Mouse (Mus musculus) heart, postnatal 25 days (tissue): ENCODE data around the gene Ccdc22. TPM values are rescaled to one million over a fixed set of nuclear protein-coding genes. Genes with fewer than 3 reads are reported as not detected.

Experiments
- DNase-seq: peaks from one replicate; pipeline ENCODE4 v3.0.0; 2022; ENCODE audit warnings: low spot score
- intact Hi-C: fragments of 180-260 bp; cut with DNase I; formaldehyde crosslinking; loops from one replicate; pipeline ENCODE4 v1.15.1; 2025
- total RNA-seq, 2 experiments: library from RNA; stranded (reverse); gene quantifications; 2 replicates each; pipeline ENCODE4 v1.2.3; 2021

The Ccdc22 gene
- total RNA-seq: 10 to 100 TPM; 11.6 to 11.9 TPM

- intact Hi-C loops: loop anchor here (5.0 to 10.0 kb wide), 3 partner anchors 37 to 340 kb away; partner anchors contain the start of genes Gpkow and Hdac6
- DNase-seq: peak; percentile 66
Observed at GRCm38 (mm10) chrX:7604879-7605574, at the start of gene Ccdc22. Gene Ccdc22, minus strand, starts transcription at chrX:7605517.

GRCm38 (mm10) chrX:7648671-7649304 lies 43.5 kb upstream of the Ccdc22 start:
- intact Hi-C loops: loop anchor here (1.0 to 5.0 kb wide), 3 partner anchors 34 to 76 kb away; partner anchors contain the start of genes Foxp3, Magix and Ppp1r3f

DNA sequence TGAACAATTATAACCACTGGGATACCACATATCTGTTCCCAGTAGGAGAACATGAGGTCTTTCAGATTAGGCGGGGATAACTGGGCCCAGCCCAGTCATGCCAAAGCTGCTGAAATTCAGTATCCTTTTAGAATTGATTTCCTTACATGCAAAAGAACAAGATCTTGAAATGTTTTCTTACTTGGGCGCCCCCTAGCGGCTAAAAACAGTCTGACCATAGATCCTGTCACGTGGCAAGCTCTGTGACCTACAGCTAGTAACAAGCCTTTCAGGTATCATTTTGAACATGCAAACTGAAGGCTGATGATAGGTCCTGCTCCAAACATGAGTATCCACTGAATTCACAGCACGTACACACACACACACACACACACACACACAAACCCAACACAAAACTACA lies 40.0 kb upstream of the Ccdc22 start:
- no peak for DNase-seq
- intact Hi-C loops: loop anchor here (2.0 to 5.0 kb wide), 3 partner anchors 37 to 223 kb away; partner anchors contain the start of genes Foxp3, Magix and Ppp1r3f

More at GRCm38 (mm10) chrX:7648671-7649304, 43.5 kb upstream of the Ccdc22 start:
- peak; percentile 77 for DNase-seq

DNA sequence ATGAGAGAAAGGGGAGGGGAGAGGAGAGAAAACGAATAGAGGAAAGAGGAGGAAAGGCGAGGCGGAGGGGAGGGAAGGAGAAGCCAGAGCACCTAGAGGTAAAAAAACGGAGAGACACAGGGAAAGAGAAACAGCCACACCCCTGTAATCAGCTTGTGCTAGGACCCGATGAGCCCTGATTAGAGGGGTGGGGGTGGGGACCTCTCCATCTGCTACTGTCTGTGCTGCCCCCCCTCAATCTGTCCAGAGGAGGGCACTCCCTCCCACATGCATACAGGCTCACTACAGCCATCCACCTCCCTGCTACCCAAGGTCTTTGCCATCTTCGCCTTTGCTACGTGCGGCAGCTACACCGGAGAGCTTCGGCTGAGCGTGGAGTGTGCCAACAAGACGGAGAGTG lies 35.5 kb upstream of the Ccdc22 start:
- intact Hi-C loops: loop anchor here (5.0 kb wide), 2 partner anchors 33 to 168 kb away; partner anchors contain the start of genes Cacna1f and Ccdc22
- no peak for DNase-seq

- intact Hi-C loops: loop anchor here (5.0 kb wide), 2 partner anchors 32 to 167 kb away; partner anchors contain the start of genes Cacna1f and Ccdc22
- DNase-seq: no peak
Observed at GRCm38 (mm10) chrX:7639536-7640325, 34.4 kb upstream of the Ccdc22 start.

GRCm38 (mm10) chrX:7638401-7639091 lies 33.2 kb upstream of the Ccdc22 start, which contains the start of gene Syp:
Gene Syp, plus strand, starts transcription at chrX:7638471.
- no peak for DNase-seq
- intact Hi-C loops: no loop called here

DNA sequence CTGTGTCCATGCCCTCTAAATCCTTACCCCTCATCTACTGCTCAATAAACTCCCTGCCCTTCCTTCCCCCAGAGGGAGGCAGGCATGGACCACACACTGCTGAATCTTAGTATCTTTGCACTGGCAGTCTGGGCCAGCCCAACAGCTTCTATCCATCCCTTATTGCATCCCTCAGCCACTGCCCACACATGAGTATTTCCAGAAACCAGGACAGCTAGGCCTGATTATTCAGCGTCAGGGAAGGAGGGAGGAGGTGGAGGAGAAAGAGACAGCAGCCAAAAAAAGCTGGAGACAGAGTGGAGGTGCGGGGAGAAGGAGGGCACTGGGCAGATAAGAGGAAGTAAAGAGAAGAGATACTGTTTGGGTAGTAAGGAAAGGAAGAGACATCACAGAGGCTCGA lies 29.8 kb upstream of the Ccdc22 start:
- intact Hi-C loops: no loop called here
- no peak for DNase-seq

- DNase-seq: no peak
- intact Hi-C loops: no loop called here
Observed at GRCm38 (mm10) chrX:7632560-7632959, 27.2 kb upstream of the Ccdc22 start.

DNA sequence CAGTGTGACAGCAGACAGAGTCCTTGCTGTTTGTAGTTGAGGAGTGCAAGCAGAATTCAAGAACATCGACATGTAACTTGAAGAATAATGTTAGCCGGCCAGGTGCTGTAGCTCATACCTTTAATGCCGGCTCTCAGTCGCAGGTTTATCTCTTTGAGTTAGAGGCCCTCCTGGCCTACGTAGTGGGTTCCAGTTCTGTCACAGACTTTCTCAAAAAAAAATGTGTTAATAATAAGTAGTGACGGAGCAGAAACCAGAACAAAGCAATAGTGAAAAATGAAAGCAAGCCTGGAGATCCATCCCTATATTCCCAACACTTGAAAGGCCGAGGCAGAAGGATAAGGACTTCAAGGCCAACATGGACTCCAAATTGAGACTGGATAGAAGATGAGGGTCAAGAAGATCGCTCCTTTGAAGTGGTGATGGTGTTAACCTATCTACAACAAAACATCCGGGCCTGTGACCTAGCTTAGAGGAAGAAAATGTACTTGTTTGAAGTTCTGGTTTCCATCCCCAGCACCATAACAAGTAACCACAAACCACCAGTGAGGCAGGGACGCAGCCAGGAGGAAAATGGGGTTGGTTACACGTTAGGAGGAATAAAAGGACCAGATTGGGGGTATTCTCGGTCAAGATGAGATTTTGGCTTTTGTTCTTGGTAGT lies 12.7 kb upstream of the Ccdc22 start:
- no peak for DNase-seq
- intact Hi-C loops: no loop called here

DNA sequence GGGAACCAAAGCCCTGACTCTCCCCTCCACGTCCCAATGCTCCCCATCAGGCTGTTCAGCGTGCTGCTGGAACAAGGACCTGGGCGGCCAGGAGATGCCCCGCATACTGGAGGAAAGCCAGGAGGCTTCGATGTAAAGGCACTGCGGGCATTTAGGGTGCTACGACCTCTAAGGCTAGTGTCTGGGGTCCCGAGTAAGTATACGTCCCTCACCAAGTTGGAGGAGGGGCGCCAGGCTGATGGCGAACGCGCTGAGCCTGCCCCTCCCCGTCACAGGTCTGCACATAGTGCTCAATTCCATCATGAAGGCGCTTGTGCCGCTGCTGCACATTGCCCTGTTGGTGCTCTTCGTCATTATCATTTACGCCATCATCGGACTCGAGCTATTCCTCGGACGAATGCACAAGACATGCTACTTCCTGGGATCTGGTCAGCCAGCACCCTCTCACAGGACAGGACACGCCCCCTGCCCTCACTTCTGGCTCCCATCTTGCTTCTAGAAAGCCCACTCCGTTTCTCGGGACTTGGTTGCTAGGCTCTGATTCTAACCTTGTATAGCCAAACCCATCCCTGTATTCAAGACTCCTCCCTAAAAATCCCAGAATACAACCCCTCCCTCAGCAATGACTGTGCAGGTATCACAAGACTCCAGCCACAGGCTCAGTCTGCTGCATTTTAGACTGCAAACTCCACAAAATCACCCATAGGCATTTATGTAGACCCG lies 5.4 kb upstream of the Ccdc22 start:
- intact Hi-C loops: no loop called here
- no peak for DNase-seq

GRCm38 (mm10) chrX:7610035-7610434 lies 4.7 kb upstream of the Ccdc22 start:
- no peak for DNase-seq
- intact Hi-C loops: no loop called here

DNA sequence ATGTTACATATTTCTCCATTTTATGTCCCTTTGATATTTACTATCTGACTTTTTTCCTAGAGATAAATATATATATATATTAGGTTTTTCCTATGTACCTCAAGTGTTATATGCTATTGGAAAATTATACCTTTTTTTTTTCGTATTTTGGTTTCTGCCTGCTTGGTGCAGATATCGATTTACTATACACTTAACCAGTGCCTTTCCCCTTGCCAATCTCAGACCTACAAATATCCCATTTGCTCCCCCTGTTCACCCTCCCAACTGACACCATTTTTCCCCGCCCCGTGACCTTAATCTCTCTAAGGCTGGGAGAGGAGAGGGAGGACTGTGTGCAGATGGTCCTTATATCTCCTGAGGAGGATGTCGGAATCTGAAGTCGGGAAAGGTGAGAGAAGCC lies 1.5 kb upstream of the Ccdc22 start, which contains the start of gene Cacna1f:
Gene Cacna1f (plus strand): TSS at position 301 of the 400 bp plus-strand sequence.
- intact Hi-C loops: loop anchor here (5.0 to 10.0 kb wide), 2 partner anchors 36 to 338 kb away; partner anchors contain the start of gene Hdac6
- DNase-seq: no peak

DNA sequence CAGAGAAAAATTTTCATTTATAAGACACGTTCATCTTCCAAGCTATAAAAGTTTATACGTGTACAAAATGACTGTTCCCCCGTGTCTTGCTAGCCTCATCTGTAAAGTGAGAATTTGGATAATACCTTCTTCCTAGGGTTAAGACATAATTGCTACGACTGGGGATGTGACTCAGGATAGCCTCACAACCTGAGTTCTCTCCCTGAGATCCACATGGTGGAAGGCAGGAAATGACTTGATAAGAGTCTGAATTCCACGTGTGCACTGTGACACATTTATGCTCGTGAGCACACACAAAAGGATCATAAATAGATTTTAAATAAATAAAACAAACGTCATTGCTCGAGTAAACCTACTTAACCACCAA lies 241 bp upstream of the Ccdc22 start:
- DNase-seq: no peak
- intact Hi-C loops: loop anchor here (5.0 to 10.0 kb wide), 2 partner anchors 37 to 339 kb away; partner anchors contain the start of gene Hdac6

DNA sequence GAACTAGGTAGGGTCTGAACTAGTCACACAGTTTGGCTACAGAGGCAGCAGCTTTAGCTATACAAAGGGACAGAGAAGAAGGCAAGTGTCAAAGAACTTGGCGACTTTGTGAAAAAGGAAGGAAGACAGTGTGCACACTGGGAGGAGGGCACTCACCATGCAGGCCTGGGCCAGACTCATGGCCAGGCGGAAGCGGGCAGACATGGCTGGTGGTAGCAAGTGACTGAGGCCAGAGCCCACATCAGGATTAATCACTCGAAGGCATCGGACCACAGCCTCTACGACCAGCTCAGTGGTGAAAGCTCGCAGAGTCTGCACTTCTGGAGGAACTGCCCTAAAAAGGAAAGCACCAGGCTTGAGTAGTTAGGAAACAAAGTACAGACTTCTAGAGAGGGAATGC lies 1.3 kb downstream of the Ccdc22 start:
- intact Hi-C loops: loop anchor here (5.0 to 10.0 kb wide), 2 partner anchors 93 to 341 kb away; partner anchors contain the start of genes Gpkow and Hdac6
- no peak for DNase-seq

DNA sequence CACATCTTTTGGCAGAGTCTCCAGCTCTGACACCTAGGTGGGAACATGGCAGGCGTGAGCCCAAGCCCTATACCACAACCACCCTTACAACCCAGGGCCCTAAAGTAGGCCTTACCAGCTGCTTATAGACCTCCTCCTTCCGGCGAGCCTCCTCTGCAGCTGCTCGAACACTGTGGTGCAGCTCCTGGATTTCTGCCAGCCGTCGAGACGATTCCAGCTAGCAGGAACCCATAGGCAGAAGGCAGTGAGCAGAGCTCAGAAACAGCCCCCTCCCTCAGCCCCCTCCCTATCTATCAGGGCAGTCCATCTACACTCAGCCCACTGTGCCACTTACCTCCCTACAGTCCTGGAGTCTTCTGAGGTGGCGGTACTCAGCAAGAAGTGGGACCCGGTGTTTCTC lies 9.9 kb downstream of the Ccdc22 start:
- no peak for DNase-seq
- intact Hi-C loops: no loop called here

GRCm38 (mm10) chrX:7586356-7586755 lies 19.0 kb downstream of the Ccdc22 start:
- intact Hi-C loops: no loop called here
- DNase-seq: no peak

- intact Hi-C loops: no loop called here
- no peak for DNase-seq
Observed at GRCm38 (mm10) chrX:7583881-7584280, 21.4 kb downstream of the Ccdc22 start.

DNA sequence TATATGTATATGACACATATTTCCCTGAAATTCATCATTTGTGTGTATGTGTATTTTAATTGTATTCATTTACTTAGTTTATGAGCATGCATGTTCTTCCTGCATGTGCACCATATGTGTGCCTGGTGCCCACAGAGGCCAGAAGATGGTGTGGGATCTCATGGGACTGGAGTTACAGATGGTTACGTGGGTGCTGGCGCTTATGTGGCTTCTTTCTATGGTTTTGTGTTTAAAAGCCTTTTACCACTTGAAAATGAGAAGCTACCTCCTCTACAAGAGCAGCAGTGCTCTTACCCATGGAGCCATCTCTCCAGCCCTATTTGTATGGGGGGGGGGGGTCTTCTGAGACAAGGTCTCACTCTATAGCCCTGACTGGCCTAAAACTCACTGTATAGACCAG lies 24.2 kb downstream of the Ccdc22 start:
- DNase-seq: no peak
- intact Hi-C loops: no loop called here
